Mouse (Mus musculus) MEL (cell line): Measurements from ENCODE around the gene Psmb5. TPM values are rescaled to one million over a fixed set of nuclear protein-coding genes. Genes with fewer than 3 reads are reported as not detected.

Experiments used
- DNase-seq: peaks from one replicate; pipeline ENCODE4 v3.0.0; 2011; ENCODE audit warnings: low read depth, low spot score
- H3K27ac ChIP-seq: 2 replicates; pipeline ENCODE4 v1.5.1; 2012; ENCODE audit warnings: low read depth, mild to moderate bottlenecking, control low read depth, low read length, moderate library complexity; ENCODE audit not compliant: control insufficient read depth
- H3K27me3 ChIP-seq, 2 experiments: fragments of 150-350 bp in 1 of 2; sonication (generic) in 1 of 2; 2 replicates each; pipeline ENCODE4 v1.6.1; 2012; ENCODE audit warnings: low read length in 2 of 2, mild to moderate bottlenecking in 2 of 2, improper control_type of control experiment in 1 of 2, moderate library complexity in 1 of 2; ENCODE audit not compliant: insufficient read depth in 2 of 2, control insufficient read depth in 1 of 2
- H3K36me3 ChIP-seq, 2 experiments: 2 replicates each; pipeline ENCODE4 v1.6.1; 2012 to 2014; ENCODE audit warnings: low read length in 2 of 2, improper control_type of control experiment in 1 of 2, inconsistent platforms in 1 of 2, mild to moderate bottlenecking in 1 of 2; ENCODE audit not compliant: insufficient read depth in 2 of 2, control insufficient read depth in 1 of 2
- H3K4me1 ChIP-seq, 2 experiments: fragments of 150-350 bp in 1 of 2; sonication (generic) in 1 of 2; 2 replicates each; pipeline ENCODE4 v1.6.1; 2012; ENCODE audit warnings: low read length in 2 of 2, improper control_type of control experiment in 1 of 2, mild to moderate bottlenecking in 1 of 2; ENCODE audit not compliant: insufficient read depth in 2 of 2, control insufficient read depth in 1 of 2
- H3K4me3 ChIP-seq, 2 experiments: fragments of 150-350 bp in 1 of 2; sonication (generic) in 1 of 2; 2 replicates each; pipeline ENCODE4 v1.5.1; 2012; ENCODE audit warnings: low read depth in 2 of 2, low read length in 2 of 2, mild to moderate bottlenecking in 2 of 2, moderate library complexity in 2 of 2, control low read depth in 1 of 2, improper control_type of control experiment in 1 of 2; ENCODE audit not compliant: control insufficient read depth in 1 of 2, insufficient read depth in 1 of 2
- H3K79me2 ChIP-seq: 2 replicates; pipeline ENCODE4 v1.6.1; 2012; ENCODE audit warnings: mild to moderate bottlenecking, low read length, moderate library complexity; ENCODE audit not compliant: control insufficient read depth, poor library complexity, insufficient read depth
- H3K9ac ChIP-seq: 2 replicates; pipeline ENCODE4 v1.6.1; 2012; ENCODE audit warnings: low read depth, mild to moderate bottlenecking, control low read depth, low read length, moderate library complexity; ENCODE audit not compliant: control insufficient read depth, poor library complexity, severe bottlenecking
- H3K9me3 ChIP-seq: fragments of 150-350 bp; sonication (generic); replicated peaks from 2 replicates; pipeline ENCODE4 v1.6.1; 2012; ENCODE audit warnings: mild to moderate bottlenecking, low read length, improper control_type of control experiment, moderate library complexity; ENCODE audit not compliant: insufficient read depth
- CHD1 ChIP-seq: IDR thresholded peaks from 2 replicates; pipeline ENCODE4 v1.6.1; 2012; ENCODE audit warnings: low read depth, mild to moderate bottlenecking, inconsistent platforms, low read length, improper control_type of control experiment
- CHD2 ChIP-seq: IDR thresholded peaks from 2 replicates; pipeline ENCODE4 v1.6.1; 2011; ENCODE audit warnings: low read length, improper control_type of control experiment
- CTCF ChIP-seq, 3 experiments: IDR thresholded peaks in 2 of 3; conservative IDR thresholded peaks in 1 of 3; 2 replicates each; pipeline ENCODE4 v1.5.1; 2011 to 2012; ENCODE audit warnings: low read length in 3 of 3, low read depth in 2 of 3, mild to moderate bottlenecking in 2 of 3, improper control_type of control experiment in 1 of 3, inconsistent platforms in 1 of 3, mixed read lengths in 1 of 3, moderate library complexity in 1 of 3; ENCODE audit not compliant: control insufficient read depth in 1 of 3, insufficient read depth in 1 of 3, poor library complexity in 1 of 3, severe bottlenecking in 1 of 3
- GABPA ChIP-seq: IDR thresholded peaks from 2 replicates; pipeline ENCODE4 v1.6.1; 2012; ENCODE audit warnings: low read depth, mild to moderate bottlenecking, inconsistent platforms, low read length, improper control_type of control experiment, moderate library complexity
- HCFC1 ChIP-seq: IDR thresholded peaks from 2 replicates; pipeline ENCODE4 v1.6.1; 2012; ENCODE audit warnings: low read depth, mild to moderate bottlenecking, inconsistent platforms, low read length, improper control_type of control experiment, moderate library complexity
- JUND ChIP-seq: IDR thresholded peaks from 2 replicates; pipeline ENCODE4 v1.6.1; 2011; ENCODE audit warnings: low read depth, mild to moderate bottlenecking, improper control_type of control experiment, low read length
- MAFK ChIP-seq: IDR thresholded peaks from 2 replicates; pipeline ENCODE4 v1.6.1; 2011; ENCODE audit warnings: low read depth, mild to moderate bottlenecking, low read length, improper control_type of control experiment, borderline replicate concordance
- MAX ChIP-seq: IDR thresholded peaks from 2 replicates; pipeline ENCODE4 v1.6.1; 2011; ENCODE audit warnings: low read length, improper control_type of control experiment
- MYB ChIP-seq: IDR thresholded peaks from 2 replicates; pipeline ENCODE4 v1.6.1; 2011; ENCODE audit warnings: mild to moderate bottlenecking, low read depth, low read length, improper control_type of control experiment
- MYC ChIP-seq: IDR thresholded peaks from 2 replicates; pipeline ENCODE4 v1.6.1; 2011; ENCODE audit warnings: low read depth, mild to moderate bottlenecking, low read length, improper control_type of control experiment, moderate library complexity
- POLR2AphosphoS2 ChIP-seq: IDR thresholded peaks from 2 replicates; pipeline ENCODE4 v1.6.1; 2011; ENCODE audit warnings: low read length, improper control_type of control experiment
- RAD21 ChIP-seq: IDR thresholded peaks from 2 replicates; pipeline ENCODE4 v1.6.1; 2011; ENCODE audit warnings: mild to moderate bottlenecking, low read depth, low read length, improper control_type of control experiment
- RCOR1 ChIP-seq: IDR thresholded peaks from 2 replicates; pipeline ENCODE4 v1.6.1; 2012; ENCODE audit warnings: low read depth, mild to moderate bottlenecking, inconsistent platforms, low read length, improper control_type of control experiment
- SMC3 ChIP-seq: IDR thresholded peaks from 2 replicates; pipeline ENCODE4 v1.6.1; 2011; ENCODE audit warnings: low read depth, low read length, improper control_type of control experiment
- TCF12 ChIP-seq: IDR thresholded peaks from 2 replicates; pipeline ENCODE4 v1.6.1; 2014; ENCODE audit warnings: low read depth, mild to moderate bottlenecking, inconsistent platforms, low read length, improper control_type of control experiment, moderate library complexity
- ZKSCAN1 ChIP-seq: IDR thresholded peaks from 2 replicates; pipeline ENCODE4 v1.6.1; 2012; ENCODE audit warnings: low read depth, mild to moderate bottlenecking, inconsistent platforms, low read length, improper control_type of control experiment, moderate library complexity
- polyA plus RNA-seq, 2 experiments: library from polyadenylated mRNA; stranded (reverse) in 1 of 2; unstranded in 1 of 2; fragments of >175 nt in 1 of 2; fragments of >200 nt in 1 of 2; gene quantifications; 2 replicates each; pipeline versions ENCODE4 v1.2.1 to v1.2.4; 2012; ENCODE audit warnings: low replicate concordance in 2 of 2, low read depth in 1 of 2; ENCODE audit not compliant: insufficient read length in 2 of 2, insufficient read depth in 1 of 2, missing spikeins in 1 of 2
- total RNA-seq: library from RNA; depleted of rRNA; stranded (reverse); fragments of 300-350 nt; gene quantifications from 2 replicates; pipeline ENCODE4 v1.2.3, GENCODE M21; 2012

Gene Psmb5
- total and polyA plus RNA-seq, 3 experiments = 305 to 546 (median 318) TPM

DNA sequence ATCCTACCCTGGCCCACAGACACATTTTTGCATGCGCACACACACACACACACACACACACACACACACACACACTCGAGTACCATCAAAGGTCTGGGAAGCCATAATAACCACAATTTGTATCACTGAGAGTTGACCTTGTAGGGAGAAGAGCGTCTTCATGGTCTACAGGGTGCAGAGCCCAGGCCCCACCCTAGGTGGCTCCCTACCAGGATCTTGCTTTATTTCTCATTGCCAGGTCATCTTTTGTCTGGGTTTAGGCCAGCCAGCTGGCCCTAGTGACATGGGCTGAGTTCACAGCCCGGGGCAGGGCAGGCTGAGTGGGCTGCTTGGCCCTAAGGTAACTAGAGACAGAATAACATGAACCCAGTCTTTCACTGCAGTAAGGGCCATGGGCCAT lies 16.4 kb upstream of the Psmb5 start:
- Histone ChIP-seq H3K27ac (no peak overlapping the region), H3K9ac (no peak overlapping the region), H3K36me3 (peaks cover 0 to 11% of the 10 kb centered on the region in 2 experiments; a peak in 2 of 4 replicates), H3K4me3 (no peak overlapping the region), H3K4me1 (peaks cover 4 to 17% of the 10 kb centered on the region in 2 experiments), H3K27me3 (no peaks in the 10 kb centered on the region), H3K79me2 (no peaks in the 10 kb centered on the region), H3K9me3 (no peaks in the 10 kb centered on the region)
- TF ChIP-seq CTCF (IDR thresholded peaks at IDR 0.05 in 2 of 3, conservative IDR thresholded peaks at IDR 0.05 in 1 of 3; ENCODE audit: control insufficient read depth in 1 of 3, insufficient read depth in 1 of 3, low read depth in 2 of 3, low read length in 3 of 3, poor library complexity in 1 of 3, severe bottlenecking in 1 of 3) = peak; percentile 10 to 45 (median 43); a peak in 4 of 6 replicates
- no peak for TF ChIP-seq MAX
- TF ChIP-seq RCOR1 = no peak
- peak; percentile 21; the same call in 1 of the 2 replicates for TF ChIP-seq SMC3
- TF ChIP-seq RAD21 = peak; percentile 9
- no peak for TF ChIP-seq ZKSCAN1
- no peak for TF ChIP-seq MYB
- no peak for TF ChIP-seq HCFC1
- TF ChIP-seq MYC = no peak
- no peak for DNase-seq

GRCm38 (mm10) chr14:54632252-54632651 lies 14.4 kb upstream of the Psmb5 start:
- H3K36me3 ChIP-seq = peaks cover 0 to 14% of the 10 kb centered on the region in 2 experiments; a peak in 2 of 4 replicates
- H3K9ac ChIP-seq = no peak overlapping the region

GRCm38 (mm10) chr14:54631240-54631599 lies 13.4 kb upstream of the Psmb5 start:
- Histone ChIP-seq H3K79me2 (no peaks in the 10 kb centered on the region), H3K27me3 (no peaks in the 10 kb centered on the region), H3K27ac (no peak overlapping the region), H3K9me3 (no peaks in the 10 kb centered on the region), H3K9ac (no peak overlapping the region), H3K4me1 (peaks cover 4 to 21% of the 10 kb centered on the region in 2 experiments)
- no peak for TF ChIP-seq SMC3
- TF ChIP-seq CHD2 = no peak
- TF ChIP-seq RCOR1 = no peak
- no peak for TF ChIP-seq RAD21
- TF ChIP-seq MAFK = no peak
- no peak for TF ChIP-seq TCF12
- TF ChIP-seq CTCF (IDR thresholded peaks at IDR 0.05 in 2 of 3, conservative IDR thresholded peaks at IDR 0.05 in 1 of 3; ENCODE audit: control insufficient read depth in 1 of 3, insufficient read depth in 1 of 3, low read depth in 2 of 3, low read length in 3 of 3, poor library complexity in 1 of 3, severe bottlenecking in 1 of 3) = no peak
- TF ChIP-seq MYC = no peak
- no peak for TF ChIP-seq JUND
- TF ChIP-seq HCFC1 = no peak
- TF ChIP-seq POLR2AphosphoS2 = no peak
- TF ChIP-seq, all 39 proteins: peak for 0
- no peak for DNase-seq
- Histone ChIP-seq H3K36me3 (peaks cover 0 to 14% of the 10 kb centered on the region in 2 experiments; a peak in 2 of 4 replicates), H3K4me3 (no peak overlapping the region)

More at GRCm38 (mm10) chr14:54632252-54632651, 14.4 kb upstream of the Psmb5 start:
- Histone ChIP-seq H3K27me3 (no peaks in the 10 kb centered on the region), H3K4me1 (peaks cover 4 to 21% of the 10 kb centered on the region in 2 experiments), H3K27ac (no peak overlapping the region), H3K9me3 (no peaks in the 10 kb centered on the region), H3K4me3 (no peak overlapping the region), H3K79me2 (no peaks in the 10 kb centered on the region)
- no peak for DNase-seq
- TF ChIP-seq GABPA = no peak
- TF ChIP-seq ZKSCAN1 = no peak
- no peak for TF ChIP-seq CHD1
- TF ChIP-seq, all 39 proteins: peak for 0
